Mouse (Mus musculus) spleen, postnatal 36 days (tissue): Measurements from ENCODE around the gene Tcaf2.
A peak's percentile ranks its signal among the peaks of the same experiment; 100 is the strongest.

Source experiments
- DNase-seq, 2 experiments: peaks; one replicate each; pipeline ENCODE4 v3.0.0; 2022; ENCODE audit warnings: low spot score in 2 of 2, mixed read lengths in 1 of 2

Tcaf2 gene

GRCm38 (mm10) chr6:42644912-42645549 is at the start of gene Tcaf2:
Gene Tcaf2 (minus strand): TSS chr6:42645254.
- DNase-seq, result peak; percentile 20 to 37

GRCm38 (mm10) chr6:42692517-42693190 is 47.6 kb upstream of the Tcaf2 start:
- DNase-seq, result no peak

GRCm38 (mm10) chr6:42692154-42692516 is 47.1 kb upstream of the Tcaf2 start:
- no peak for DNase-seq

GRCm38 (mm10) chr6:42689761-42690160 is 44.7 kb upstream of the Tcaf2 start:
- no peak for DNase-seq

- DNase-seq, result no peak
These were observed 42.9 kb upstream of the Tcaf2 start for GRCm38 (mm10) chr6:42687907-42688306.

- no peak for DNase-seq
These were observed 35.0 kb upstream of the Tcaf2 start for GRCm38 (mm10) chr6:42680077-42680476.

GRCm38 (mm10) chr6:42676011-42676410 is 31.0 kb upstream of the Tcaf2 start:
- no peak for DNase-seq

- DNase-seq, result no peak
These were observed 26.7 kb upstream of the Tcaf2 start for GRCm38 (mm10) chr6:42671767-42672166.

GRCm38 (mm10) chr6:42667722-42668121 is 22.7 kb upstream of the Tcaf2 start:
- DNase-seq, result no peak

- no peak for DNase-seq
These were observed 16.7 kb upstream of the Tcaf2 start for GRCm38 (mm10) chr6:42661739-42662138.

GRCm38 (mm10) chr6:42634393-42634792 is 10.7 kb downstream of the Tcaf2 start:
- DNase-seq, result no peak

- DNase-seq, result no peak
These were observed 13.7 kb downstream of the Tcaf2 start for GRCm38 (mm10) chr6:42631395-42631794.

GRCm38 (mm10) chr6:42616904-42617303 is 28.1 kb downstream of the Tcaf2 start:
- no peak for DNase-seq

- no peak for DNase-seq
These were observed 32.8 kb downstream of the Tcaf2 start for GRCm38 (mm10) chr6:42612218-42612617.

GRCm38 (mm10) chr6:42610954-42611522 is 34.0 kb downstream of the Tcaf2 start:
- DNase-seq, result no peak

- DNase-seq, result no peak
These were observed 47.5 kb downstream of the Tcaf2 start, which contains the start of gene Tcaf3 for GRCm38 (mm10) chr6:42597592-42597991. Gene Tcaf3 (minus strand): TSS chr6:42597692.

- no peak for DNase-seq
These were observed 51.7 kb downstream of the Tcaf2 start for GRCm38 (mm10) chr6:42593138-42593882.

- no peak for DNase-seq
These were observed 58.5 kb downstream of the Tcaf2 start for GRCm38 (mm10) chr6:42586569-42586968.

GRCm38 (mm10) chr6:42583488-42583872 is 61.6 kb downstream of the Tcaf2 start:
- peak; percentile 14 to 22 for DNase-seq

- DNase-seq, result no peak
These were observed 62.1 kb downstream of the Tcaf2 start for GRCm38 (mm10) chr6:42582741-42583487.

- DNase-seq, result no peak
These were observed 66.4 kb downstream of the Tcaf2 start for GRCm38 (mm10) chr6:42578678-42579077.

GRCm38 (mm10) chr6:42577433-42577832 is 67.6 kb downstream of the Tcaf2 start:
- no peak for DNase-seq
